Mouse (Mus musculus) forebrain, embryonic 13.5 days (tissue): ENCODE data around the gene Gng12. TPM values are rescaled to one million over a fixed set of nuclear protein-coding genes. Genes with fewer than 3 reads are reported as not detected.
"Not testable (repeated sequence)": the region's sequence is repeated elsewhere in the genome, so short reads cannot be mapped to it uniquely, and the experiment has no call there.

ENCODE experiments used
- ATAC-seq: fragments of 200-750 bp; cut with Nextera tagmentation; 2 replicates; pipeline ENCODE4 v1.8.0; 2017
- H3K27ac ChIP-seq: fragments of 300-500 bp; sonication (generic); 2 replicates; pipeline ENCODE4 v1.5.1; 2015; ENCODE audit warnings: inconsistent platforms, mild to moderate bottlenecking, moderate library complexity
- H3K27me3 ChIP-seq: fragments of 300-500 bp; sonication (generic); 2 replicates; pipeline ENCODE4 v1.6.1; 2015; ENCODE audit warnings: mild to moderate bottlenecking, inconsistent platforms
- H3K36me3 ChIP-seq: fragments of 300-500 bp; sonication (generic); 2 replicates; pipeline ENCODE4 v1.6.1; 2015; ENCODE audit warnings: mild to moderate bottlenecking, inconsistent platforms; ENCODE audit not compliant: poor library complexity, severe bottlenecking
- H3K4me1 ChIP-seq: fragments of 300-500 bp; sonication (generic); 2 replicates; pipeline ENCODE4 v1.6.1; 2015; ENCODE audit warnings: inconsistent platforms
- H3K4me2 ChIP-seq: fragments of 300-500 bp; sonication (generic); 2 replicates; pipeline ENCODE4 v1.6.1; 2015; ENCODE audit warnings: inconsistent platforms, mild to moderate bottlenecking, moderate library complexity
- H3K4me3 ChIP-seq: fragments of 300-500 bp; sonication (generic); 2 replicates; pipeline ENCODE4 v1.5.1; 2015; ENCODE audit warnings: mild to moderate bottlenecking, inconsistent platforms
- H3K9ac ChIP-seq: fragments of 300-500 bp; sonication (generic); 2 replicates; pipeline ENCODE4 v1.6.1; 2015; ENCODE audit warnings: mild to moderate bottlenecking, inconsistent platforms
- H3K9me3 ChIP-seq: fragments of 300-500 bp; sonication (generic); replicated peaks from 2 replicates; pipeline ENCODE4 v1.6.1; 2016; ENCODE audit warnings: inconsistent platforms
- WGBS: fragments of 180-500 bp; shearing (Covaris S2); methylation state at CpG from one replicate; pipeline ENCODE4 v1.1.7; 2015; 5-methylcytosine and 5-hydroxymethylcytosine counted together
- polyA plus RNA-seq: library from polyadenylated mRNA; unstranded; fragments of >200 nt; fragmentation: Nextera tagmentation; extraction: Ambion mirVana; gene quantifications from 2 replicates; pipeline ENCODE4 v1.2.1, GENCODE M21; 2015

The Gng12 gene
- polyA plus RNA-seq, 1 experiment from 2014 or later: 22.4 TPM

DNA sequence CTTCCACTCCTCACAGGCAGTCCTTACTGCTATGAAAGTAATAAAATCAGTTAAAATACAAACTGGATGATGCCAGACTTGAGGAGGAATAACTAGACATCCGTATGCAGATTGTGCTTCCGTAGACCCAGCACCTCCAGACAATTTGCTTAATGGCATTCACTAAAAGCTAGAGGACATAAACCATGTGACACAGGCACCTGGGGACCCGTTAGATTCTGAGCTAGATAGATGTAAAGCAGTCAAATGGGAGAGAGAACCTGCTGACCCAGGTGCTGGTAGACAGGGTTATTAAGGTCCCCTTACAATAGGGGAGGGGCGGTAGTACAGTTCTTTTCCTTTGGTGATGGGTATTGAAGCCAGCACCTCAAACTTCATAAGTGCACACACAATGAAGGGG lies 127.5 kb downstream of the Gng12 start:
- WGBS: 82% methylated on average over 4 of the region's 4 CpGs
- H3K4me1 ChIP-seq: no peaks in the 10 kb centered on the region
- ATAC-seq: no peak
- H3K4me2 ChIP-seq: no peak overlapping the region
- H3K27me3 ChIP-seq: no peaks in the 10 kb centered on the region
- no peaks in the 10 kb centered on the region for H3K9me3 ChIP-seq
- no peaks in the 10 kb centered on the region for H3K36me3 ChIP-seq
- H3K9ac ChIP-seq: no peak overlapping the region
- H3K27ac ChIP-seq: no peak overlapping the region
- no peak overlapping the region for H3K4me3 ChIP-seq

DNA sequence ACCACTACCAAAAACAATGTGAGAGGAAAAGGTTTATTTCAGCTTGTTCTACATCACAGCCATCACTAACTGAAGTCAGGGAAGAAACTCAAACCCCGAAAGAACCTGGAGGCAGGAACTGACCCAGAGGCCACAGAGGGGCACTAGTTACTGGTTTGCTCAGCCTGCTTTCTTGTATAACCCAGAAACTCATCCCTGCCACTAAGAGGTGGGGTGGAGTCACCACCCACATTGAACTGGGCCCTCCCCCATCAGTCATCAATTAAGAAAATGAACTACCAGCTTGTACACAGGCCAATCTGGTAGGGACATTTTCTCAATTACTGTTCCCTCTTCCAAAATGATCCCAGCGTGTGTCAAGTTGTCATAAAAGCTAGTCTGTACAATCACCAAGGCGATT lies 130.5 kb downstream of the Gng12 start:
- no peaks in the 10 kb centered on the region for H3K36me3 ChIP-seq
- H3K9me3 ChIP-seq: no peaks in the 10 kb centered on the region
- no peak overlapping the region for H3K4me3 ChIP-seq
- peaks cover 9% of the 10 kb centered on the region for H3K4me1 ChIP-seq
- H3K9ac ChIP-seq: no peak overlapping the region
- no peaks in the 10 kb centered on the region for H3K27me3 ChIP-seq
- no peak overlapping the region for H3K27ac ChIP-seq
- no peak for ATAC-seq
- no peak overlapping the region for H3K4me2 ChIP-seq
- WGBS: 70% methylated on average over 3 of the region's 3 CpGs

DNA sequence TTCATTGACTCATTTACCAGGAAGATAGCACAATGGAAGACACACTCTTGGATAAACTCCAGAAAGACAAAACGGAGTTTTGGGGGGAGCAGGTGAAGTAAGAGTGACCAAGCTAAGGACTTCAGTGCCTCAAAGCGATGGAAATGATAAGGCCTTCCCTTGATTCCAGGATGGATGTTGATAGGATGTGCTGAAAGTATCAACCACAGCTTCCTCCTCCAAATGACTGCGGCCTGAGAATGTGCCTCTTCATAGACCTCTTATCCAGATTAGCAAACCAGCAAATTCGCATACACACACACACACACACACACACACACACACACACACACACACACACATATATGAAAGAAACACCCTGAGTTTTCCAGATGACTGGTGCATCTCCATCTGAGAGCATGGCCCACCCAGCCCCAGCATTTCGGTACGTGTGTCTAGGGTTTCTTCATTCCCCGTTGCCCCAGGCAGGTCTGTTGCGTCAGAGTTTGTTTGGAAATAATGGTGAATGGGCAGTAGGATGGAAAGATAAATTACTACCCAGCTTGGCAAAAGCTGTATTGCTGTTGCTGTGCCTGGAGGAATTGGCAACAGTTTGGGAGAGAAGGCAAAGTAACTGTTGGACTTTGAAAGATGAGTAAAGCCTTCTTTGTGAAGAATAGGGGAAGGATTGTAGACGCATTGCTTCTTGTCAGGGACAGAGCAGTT lies 131.4 kb downstream of the Gng12 start:
- H3K4me1 ChIP-seq: peaks cover 9% of the 10 kb centered on the region
- no peak for ATAC-seq
- H3K9ac ChIP-seq: no peak overlapping the region
- H3K9me3 ChIP-seq: no peaks in the 10 kb centered on the region
- no peaks in the 10 kb centered on the region for H3K27me3 ChIP-seq
- no peak overlapping the region for H3K27ac ChIP-seq
- 82% methylated on average over 9 of the region's 9 CpGs for WGBS
- no peak overlapping the region for H3K4me2 ChIP-seq
- no peak overlapping the region for H3K4me3 ChIP-seq
- H3K36me3 ChIP-seq: no peaks in the 10 kb centered on the region

DNA sequence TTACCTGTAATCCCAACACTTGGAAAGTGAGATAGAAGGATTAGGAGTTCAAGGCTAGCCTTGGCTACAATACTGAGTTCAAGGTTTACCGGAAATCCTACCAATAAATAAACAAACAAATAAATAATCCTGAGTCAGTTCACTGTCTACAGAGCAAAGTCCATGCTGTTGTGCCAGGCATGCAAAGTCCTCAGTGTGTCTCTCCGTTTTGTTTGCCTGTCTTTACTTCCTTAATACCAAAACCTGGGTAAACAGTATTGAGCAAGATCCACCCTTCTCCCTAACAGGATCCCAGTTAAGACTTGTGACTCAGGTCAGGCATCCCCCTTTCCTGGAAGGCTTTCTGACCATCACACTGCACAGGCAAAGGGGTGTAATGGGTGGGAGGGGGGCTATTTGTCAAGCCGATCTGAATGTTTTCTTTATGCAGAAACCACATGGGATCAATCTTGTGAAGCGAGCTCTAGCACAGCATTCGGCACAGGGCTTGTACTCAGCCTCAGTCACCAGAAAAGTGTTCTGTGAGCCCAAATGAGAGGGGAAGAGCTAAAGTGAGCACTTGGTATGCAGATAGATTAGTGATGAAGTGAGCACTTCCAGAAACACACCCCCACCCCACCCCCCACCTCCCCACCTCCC lies 133.2 kb downstream of the Gng12 start:
- Histone ChIP-seq H3K36me3 (no peaks in the 10 kb centered on the region), H3K27me3 (no peaks in the 10 kb centered on the region; the same call in 1 of the 2 replicates), H3K27ac (no peak overlapping the region), H3K4me3 (no peak overlapping the region), H3K4me2 (no peak overlapping the region), H3K9me3 (no peaks in the 10 kb centered on the region), H3K9ac (no peak overlapping the region), H3K4me1 (peaks cover 9% of the 10 kb centered on the region)
- ATAC-seq: no peak
- WGBS: 29% methylated on average over 5 of the region's 5 CpGs

DNA sequence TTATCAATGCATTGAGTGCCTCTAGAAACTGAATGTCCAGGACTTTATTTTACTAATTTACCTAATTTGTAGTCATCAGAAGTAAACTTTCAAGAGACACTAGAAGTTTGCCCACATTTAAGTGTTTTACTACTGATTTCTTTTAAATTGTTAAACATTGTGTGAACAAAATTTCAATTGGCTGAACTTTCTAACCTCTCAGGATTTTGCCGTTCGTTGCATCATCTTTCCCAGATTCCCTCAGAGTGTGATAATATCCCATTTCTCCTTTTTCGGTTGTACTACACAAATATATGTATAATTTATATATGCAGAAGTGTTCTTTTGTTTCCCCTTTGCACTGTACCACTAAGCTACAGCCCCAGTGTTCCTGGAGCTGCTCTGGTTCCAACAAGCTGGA lies 133.8 kb downstream of the Gng12 start:
- no peak overlapping the region for H3K4me2 ChIP-seq
- 20% methylated on average over 3 of the region's 3 CpGs for WGBS
- no peak for ATAC-seq

GRCm38 (mm10) chr6:67030416-67030815 lies 134.2 kb downstream of the Gng12 start:
- peaks cover 15% of the 10 kb centered on the region for H3K4me1 ChIP-seq
- WGBS: 7% methylated on average over 2 of the region's 2 CpGs
- H3K9me3 ChIP-seq: no peaks in the 10 kb centered on the region
- H3K4me3 ChIP-seq: no peak overlapping the region
- ATAC-seq: no peak
- H3K9ac ChIP-seq: no peak overlapping the region
- H3K27ac ChIP-seq: no peak overlapping the region
- H3K4me2 ChIP-seq: no peak overlapping the region
- H3K27me3 ChIP-seq: no peaks in the 10 kb centered on the region; the same call in 1 of the 2 replicates
- H3K36me3 ChIP-seq: no peaks in the 10 kb centered on the region

More for the DNA sequence above, 133.8 kb downstream of the Gng12 start:
- peaks cover 13% of the 10 kb centered on the region for H3K4me1 ChIP-seq
- H3K27ac ChIP-seq: no peak overlapping the region
- no peak overlapping the region for H3K9ac ChIP-seq
- no peaks in the 10 kb centered on the region; the same call in 1 of the 2 replicates for H3K27me3 ChIP-seq
- H3K9me3 ChIP-seq: no peaks in the 10 kb centered on the region
- no peaks in the 10 kb centered on the region for H3K36me3 ChIP-seq
- no peak overlapping the region for H3K4me3 ChIP-seq

DNA sequence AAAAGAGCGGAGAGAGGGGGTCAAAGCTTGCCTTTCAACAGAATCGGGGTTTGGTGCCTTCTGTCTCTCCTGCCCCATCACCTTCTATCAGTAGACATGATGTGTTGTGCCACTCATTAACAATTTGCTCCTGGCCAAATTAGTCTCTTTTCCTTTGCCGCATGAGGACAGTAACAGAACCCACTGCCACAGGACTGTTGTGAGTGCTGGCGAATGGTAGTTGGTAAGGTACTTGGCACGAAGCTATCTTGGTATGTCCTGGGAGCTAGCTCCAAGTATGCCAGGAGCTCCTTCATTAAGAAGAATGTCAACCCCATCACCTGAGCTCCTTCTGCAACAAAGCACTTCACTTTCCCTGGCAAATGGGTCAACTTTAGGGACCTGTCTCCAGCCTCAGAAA lies 134.6 kb downstream of the Gng12 start:
- H3K4me3 ChIP-seq: no peak overlapping the region
- 20% methylated on average over 5 of the region's 5 CpGs for WGBS
- no peaks in the 10 kb centered on the region for H3K9me3 ChIP-seq
- H3K27me3 ChIP-seq: no peaks in the 10 kb centered on the region; the same call in 1 of the 2 replicates
- H3K4me1 ChIP-seq: peaks cover 20% of the 10 kb centered on the region
- H3K4me2 ChIP-seq: no peak overlapping the region
- no peak overlapping the region for H3K27ac ChIP-seq
- ATAC-seq: no peak
- no peaks in the 10 kb centered on the region for H3K36me3 ChIP-seq
- H3K9ac ChIP-seq: no peak overlapping the region

GRCm38 (mm10) chr6:67032551-67032950 lies 136.4 kb downstream of the Gng12 start:
- peaks cover 24% of the 10 kb centered on the region for H3K4me1 ChIP-seq
- H3K36me3 ChIP-seq, H3K9ac ChIP-seq, H3K9me3 ChIP-seq, H3K27me3 ChIP-seq, H3K4me2 ChIP-seq, H3K27ac ChIP-seq, H3K4me3 ChIP-seq, ATAC-seq: not testable (repeated sequence)

GRCm38 (mm10) chr6:67032972-67033371 lies 136.8 kb downstream of the Gng12 start:
- H3K27me3 ChIP-seq, H3K27ac ChIP-seq, H3K4me2 ChIP-seq, ATAC-seq, H3K9ac ChIP-seq, H3K36me3 ChIP-seq, H3K4me3 ChIP-seq, H3K9me3 ChIP-seq: not testable (repeated sequence)
- 95% methylated on average over 3 of the region's 4 CpGs for WGBS
- H3K4me1 ChIP-seq: peaks cover 24% of the 10 kb centered on the region

- Histone ChIP-seq H3K9me3 (no peaks in the 10 kb centered on the region), H3K4me1 (peaks cover 24% of the 10 kb centered on the region), H3K27me3 (no peaks in the 10 kb centered on the region; the same call in 1 of the 2 replicates), H3K36me3 (no peaks in the 10 kb centered on the region), H3K27ac (no peak overlapping the region), H3K4me3 (no peak overlapping the region), H3K4me2 (no peak overlapping the region), H3K9ac (no peak overlapping the region)
- WGBS: 77% methylated on average over 4 of the region's 4 CpGs
- ATAC-seq: no peak
Observed at GRCm38 (mm10) chr6:67033604-67034003, 137.4 kb downstream of the Gng12 start.

DNA sequence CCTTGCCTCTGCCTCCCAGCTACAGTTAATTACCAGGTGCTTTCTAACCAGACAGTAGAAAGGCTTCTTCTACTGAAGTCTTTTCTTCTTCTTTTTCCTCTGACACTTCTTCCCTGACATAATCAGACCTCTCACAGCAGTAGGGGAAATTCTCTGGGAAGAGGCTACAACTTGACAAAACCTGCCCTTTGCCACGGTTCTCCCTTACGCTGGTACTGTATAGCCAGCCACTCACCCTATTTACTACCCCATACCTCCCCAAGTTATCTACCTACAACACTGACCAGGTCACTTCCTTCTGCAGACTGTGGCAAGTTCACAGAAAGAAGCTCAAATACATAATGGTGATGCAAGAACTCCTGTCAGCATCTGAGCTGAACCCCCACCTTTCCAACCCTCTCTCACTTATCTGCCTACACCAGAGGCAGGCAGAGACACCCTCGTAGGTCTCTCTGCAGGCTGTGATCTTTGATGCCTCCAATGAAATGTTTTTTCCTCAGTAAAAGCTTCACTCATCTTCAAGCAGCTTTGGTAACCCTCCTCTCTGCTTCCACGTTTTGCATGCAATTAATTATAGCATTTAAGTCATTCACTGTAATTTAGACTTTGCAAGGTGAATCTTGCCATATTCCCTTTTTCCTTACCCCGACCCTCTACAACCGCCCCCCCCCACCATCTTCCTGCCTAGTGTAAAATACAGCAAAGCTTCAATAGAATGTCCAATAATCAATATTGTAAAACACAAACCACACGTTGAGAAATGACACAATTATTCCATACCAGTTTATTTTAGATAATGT lies 138.3 kb downstream of the Gng12 start:
- H3K4me3 ChIP-seq: no peak overlapping the region
- H3K4me2 ChIP-seq: peak overlapping the region; percentile 3
- no peak overlapping the region for H3K27ac ChIP-seq
- no peak for ATAC-seq
- H3K9me3 ChIP-seq: no peaks in the 10 kb centered on the region
- 49% methylated on average over 7 of the region's 7 CpGs for WGBS
- no peak overlapping the region for H3K9ac ChIP-seq
- peaks cover 24% of the 10 kb centered on the region for H3K4me1 ChIP-seq
- no peaks in the 10 kb centered on the region for H3K36me3 ChIP-seq
- no peaks in the 10 kb centered on the region; the same call in 1 of the 2 replicates for H3K27me3 ChIP-seq
